Mouse (Mus musculus): ENCODE measurements at regions not wholly inside any gene's neighbourhood (a gene's known extent, or its start where the extent isn't known, plus 50 kb on each side); places are given as distances from the start of the nearest gene placed in this dataset.
A peak's percentile ranks its signal among the peaks of the same experiment; 100 is the strongest.

GRCm38 (mm10) chr17:52448701-52449100, 153.8 kb upstream of the Kcnh8 start:
- no peak for DNase-seq (ENCODE audit: low spot score in 2 of 2)

- DNase-seq (ENCODE audit: low spot score in 2 of 2), result no peak
Observed at GRCm38 (mm10) chr17:52459303-52459996, 143.1 kb upstream of the Kcnh8 start.

- DNase-seq (ENCODE audit: low spot score in 2 of 2), result no peak
Observed at GRCm38 (mm10) chr17:52459997-52460387, 142.5 kb upstream of the Kcnh8 start.

- no peak for DNase-seq (ENCODE audit: low spot score in 2 of 2)
Observed at GRCm38 (mm10) chr17:52461264-52461663, 141.2 kb upstream of the Kcnh8 start.

- DNase-seq (ENCODE audit: low spot score in 2 of 2), result peak in 1 of 2 experiments; percentile 71
Observed at GRCm38 (mm10) chr17:52461709-52462141, 140.8 kb upstream of the Kcnh8 start.

GRCm38 (mm10) chr17:52462361-52462760, 140.1 kb upstream of the Kcnh8 start:
- DNase-seq (ENCODE audit: low spot score in 2 of 2), result no peak

- DNase-seq (ENCODE audit: low spot score in 2 of 2), result no peak
Observed at GRCm38 (mm10) chr17:52468464-52468863, 134.0 kb upstream of the Kcnh8 start.

GRCm38 (mm10) chr17:52479327-52480086, 123.0 kb upstream of the Kcnh8 start:
- no peak for DNase-seq (ENCODE audit: low spot score in 2 of 2)

- DNase-seq (ENCODE audit: low spot score in 2 of 2), result no peak
Observed at GRCm38 (mm10) chr17:52480087-52480638, 122.3 kb upstream of the Kcnh8 start.

- DNase-seq (ENCODE audit: low spot score in 2 of 2), result no peak
Observed at GRCm38 (mm10) chr17:52506760-52507159, 95.7 kb upstream of the Kcnh8 start.

GRCm38 (mm10) chr17:52530260-52530659, 72.2 kb upstream of the Kcnh8 start:
- no peak for DNase-seq (ENCODE audit: low spot score in 2 of 2)
